Mouse (Mus musculus) intestine, embryonic 15.5 days (tissue): ENCODE data around the gene Rtl5. TPM values are rescaled to one million over a fixed set of nuclear protein-coding genes. Genes with fewer than 3 reads are reported as not detected.

Source experiments
- ATAC-seq: fragments of 200-750 bp; cut with Nextera tagmentation; 2 replicates; pipeline ENCODE4 v1.8.0; 2017; ENCODE audit warnings: moderate TSS enrichment, moderate library complexity
- H3K27ac ChIP-seq: fragments of 300-500 bp; sonication (generic); 2 replicates; pipeline ENCODE4 v1.5.1; 2015; ENCODE audit warnings: mild to moderate bottlenecking, inconsistent platforms
- H3K27me3 ChIP-seq: fragments of 300-500 bp; sonication (generic); replicated peaks from 2 replicates; pipeline ENCODE4 v1.6.1; 2015; ENCODE audit warnings: inconsistent platforms
- H3K36me3 ChIP-seq: fragments of 300-500 bp; sonication (generic); 2 replicates; pipeline ENCODE4 v1.6.1; 2015; ENCODE audit warnings: inconsistent platforms
- H3K4me1 ChIP-seq: fragments of 300-500 bp; sonication (generic); replicated peaks from 2 replicates; pipeline ENCODE4 v1.6.1; 2015; ENCODE audit warnings: inconsistent platforms
- H3K4me2 ChIP-seq: fragments of 300-500 bp; sonication (generic); replicated peaks from 2 replicates; pipeline ENCODE4 v1.6.1; 2015; ENCODE audit warnings: mild to moderate bottlenecking, inconsistent platforms
- H3K4me3 ChIP-seq: fragments of 300-500 bp; sonication (generic); replicated peaks from 2 replicates; pipeline ENCODE4 v1.5.1; 2015; ENCODE audit warnings: inconsistent platforms
- H3K9ac ChIP-seq: fragments of 300-500 bp; sonication (generic); 2 replicates; pipeline ENCODE4 v1.6.1; 2015; ENCODE audit warnings: inconsistent platforms
- H3K9me3 ChIP-seq: fragments of 300-500 bp; sonication (generic); 2 replicates; pipeline ENCODE4 v1.6.1; 2016; ENCODE audit warnings: inconsistent platforms
- WGBS: fragments of 180-500 bp; shearing (Covaris S2); methylation state at CpG from one replicate; pipeline ENCODE4 v1.1.7; 2015; 5-methylcytosine and 5-hydroxymethylcytosine counted together
- polyA plus RNA-seq: library from polyadenylated mRNA; unstranded; fragments of >200 nt; fragmentation: Nextera tagmentation; extraction: Ambion mirVana; gene quantifications from 2 replicates; pipeline ENCODE4 v1.2.1, GENCODE M21; 2015

Rtl5 gene
- polyA plus RNA-seq, 1 experiment from 2014 or later: 1.1 TPM

GRCm38 (mm10) chrX:102081076-102081475 is 10.0 kb upstream of the Rtl5 start:
- Histone ChIP-seq H3K4me2 (no peak overlapping the region), H3K27me3 (no peaks in the 10 kb centered on the region), H3K9ac (no peak overlapping the region), H3K4me3 (no peak overlapping the region), H3K27ac (no peak overlapping the region), H3K4me1 (no peaks in the 10 kb centered on the region), H3K36me3 (no peaks in the 10 kb centered on the region), H3K9me3 (no peaks in the 10 kb centered on the region)
- WGBS: 60% methylated on average over 10 of the region's 10 CpGs
- ATAC-seq: no peak

- H3K4me3 ChIP-seq: no peak overlapping the region
- no peak overlapping the region for H3K9ac ChIP-seq
- H3K9me3 ChIP-seq: no peaks in the 10 kb centered on the region
- H3K4me2 ChIP-seq: no peak overlapping the region
- no peak for ATAC-seq
- no peaks in the 10 kb centered on the region for H3K4me1 ChIP-seq
- H3K27ac ChIP-seq: no peak overlapping the region
- H3K27me3 ChIP-seq: no peaks in the 10 kb centered on the region
- 78% methylated on average over 7 of the region's 7 CpGs for WGBS
- H3K36me3 ChIP-seq: no peaks in the 10 kb centered on the region
These were observed 6.0 kb upstream of the Rtl5 start for GRCm38 (mm10) chrX:102076886-102077765.

GRCm38 (mm10) chrX:102075158-102075557 is 4.1 kb upstream of the Rtl5 start:
- no peaks in the 10 kb centered on the region for H3K27me3 ChIP-seq

GRCm38 (mm10) chrX:102074435-102074834 is 3.3 kb upstream of the Rtl5 start:
- Histone ChIP-seq H3K27ac (no peak overlapping the region), H3K36me3 (no peaks in the 10 kb centered on the region), H3K4me3 (no peak overlapping the region), H3K4me1 (no peaks in the 10 kb centered on the region), H3K4me2 (no peak overlapping the region), H3K9me3 (no peaks in the 10 kb centered on the region), H3K9ac (no peak overlapping the region), H3K27me3 (no peaks in the 10 kb centered on the region)
- 79% methylated on average over 5 of the region's 5 CpGs for WGBS
- no peak for ATAC-seq

More at GRCm38 (mm10) chrX:102075158-102075557, 4.1 kb upstream of the Rtl5 start:
- Histone ChIP-seq H3K27ac (no peak overlapping the region), H3K4me1 (no peaks in the 10 kb centered on the region), H3K9ac (no peak overlapping the region), H3K9me3 (no peaks in the 10 kb centered on the region), H3K36me3 (no peaks in the 10 kb centered on the region), H3K4me2 (no peak overlapping the region), H3K4me3 (no peak overlapping the region)
- WGBS: 86% methylated on average over 4 of the region's 4 CpGs
- no peak for ATAC-seq

GRCm38 (mm10) chrX:102073605-102074325 is 2.7 kb upstream of the Rtl5 start:
- Histone ChIP-seq H3K27me3 (no peaks in the 10 kb centered on the region), H3K36me3 (no peaks in the 10 kb centered on the region), H3K9me3 (no peaks in the 10 kb centered on the region), H3K9ac (no peak overlapping the region), H3K27ac (no peak overlapping the region), H3K4me3 (no peak overlapping the region), H3K4me2 (no peak overlapping the region), H3K4me1 (no peaks in the 10 kb centered on the region)
- ATAC-seq: no peak
- WGBS: 87% methylated on average over 14 of the region's 14 CpGs

- Histone ChIP-seq H3K4me1 (no peaks in the 10 kb centered on the region), H3K9me3 (no peaks in the 10 kb centered on the region), H3K4me2 (peak overlapping the region; percentile 76), H3K27ac (peak overlapping the region; percentile 17; the same call in 1 of the 2 replicates), H3K27me3 (no peaks in the 10 kb centered on the region), H3K9ac (no peak overlapping the region), H3K4me3 (peak overlapping the region; percentile 47), H3K36me3 (no peaks in the 10 kb centered on the region)
- peak; percentile 31; the same call in 1 of the 2 replicates for ATAC-seq
- 32% methylated on average over 2 of the region's 2 CpGs for WGBS
These were observed 413 bp upstream of the Rtl5 start for GRCm38 (mm10) chrX:102071517-102071916.

- Histone ChIP-seq H3K36me3 (no peaks in the 10 kb centered on the region), H3K4me2 (no peak overlapping the region), H3K4me1 (no peaks in the 10 kb centered on the region), H3K27ac (no peak overlapping the region), H3K27me3 (no peaks in the 10 kb centered on the region; the same call in 1 of the 2 replicates), H3K9ac (no peak overlapping the region), H3K4me3 (no peak overlapping the region), H3K9me3 (no peaks in the 10 kb centered on the region)
- whole genome bisulfite sequencing: 92% methylated on average over 24 of the region's 24 CpGs
- no peak for ATAC-seq
These were observed 2.1 kb downstream of the Rtl5 start for GRCm38 (mm10) chrX:102068811-102069540.

GRCm38 (mm10) chrX:102067118-102067517 is 4.0 kb downstream of the Rtl5 start:
- Histone ChIP-seq H3K27me3 (no peaks in the 10 kb centered on the region; the same call in 1 of the 2 replicates), H3K4me2 (no peak overlapping the region), H3K36me3 (no peaks in the 10 kb centered on the region), H3K4me3 (no peak overlapping the region), H3K9ac (no peak overlapping the region), H3K27ac (no peak overlapping the region), H3K9me3 (no peaks in the 10 kb centered on the region), H3K4me1 (no peaks in the 10 kb centered on the region)
- WGBS: 76% methylated on average over 6 of the region's 6 CpGs
- ATAC-seq: no peak

GRCm38 (mm10) chrX:102066134-102066533 is 5.0 kb downstream of the Rtl5 start:
- Histone ChIP-seq H3K27me3 (no peaks in the 10 kb centered on the region; the same call in 1 of the 2 replicates), H3K36me3 (no peaks in the 10 kb centered on the region), H3K27ac (no peak overlapping the region), H3K9ac (no peak overlapping the region), H3K4me1 (no peaks in the 10 kb centered on the region), H3K4me2 (no peak overlapping the region), H3K4me3 (no peak overlapping the region), H3K9me3 (no peaks in the 10 kb centered on the region)
- ATAC-seq: peak; percentile 40; the same call in 1 of the 2 replicates
- 18% methylated on average over 9 of the region's 9 CpGs for WGBS

- Histone ChIP-seq H3K9ac (no peak overlapping the region), H3K27me3 (no peaks in the 10 kb centered on the region; the same call in 1 of the 2 replicates), H3K4me2 (no peak overlapping the region), H3K36me3 (no peaks in the 10 kb centered on the region), H3K4me3 (no peak overlapping the region), H3K27ac (no peak overlapping the region), H3K4me1 (0 out of 2 replicates have a peak, but pooled peaks cover 2% of the 10 kb centered on the region), H3K9me3 (no peaks in the 10 kb centered on the region)
- ATAC-seq: no peak
- 60% methylated on average over 4 of the region's 4 CpGs for WGBS
These were observed 5.8 kb downstream of the Rtl5 start for GRCm38 (mm10) chrX:102065213-102065775.

GRCm38 (mm10) chrX:102064062-102064461 is 7.0 kb downstream of the Rtl5 start:
- H3K9ac ChIP-seq: no peak overlapping the region
- H3K9me3 ChIP-seq: no peaks in the 10 kb centered on the region
- no peaks in the 10 kb centered on the region for H3K36me3 ChIP-seq
- no peak overlapping the region for H3K4me3 ChIP-seq
- ATAC-seq: no peak
- no peaks in the 10 kb centered on the region; the same call in 1 of the 2 replicates for H3K27me3 ChIP-seq
- H3K4me2 ChIP-seq: no peak overlapping the region
- H3K27ac ChIP-seq: no peak overlapping the region
- 56% methylated on average over 3 of the region's 3 CpGs for WGBS
- H3K4me1 ChIP-seq: 0 out of 2 replicates have a peak, but pooled peaks cover 2% of the 10 kb centered on the region
